Mouse (Mus musculus) heart, postnatal 0 days (tissue): ENCODE results near the gene Oit3.

Experiments used
- CTCF ChIP-seq: IDR thresholded peaks from 2 replicates; pipeline ENCODE4 v1.5.1; 2016; ENCODE audit warnings: antibody characterized with exemption, control low read depth, low read depth
- EP300 ChIP-seq: IDR thresholded peaks from 2 replicates; pipeline ENCODE4 v1.6.1; 2016; ENCODE audit warnings: antibody characterized with exemption, low read depth

- TF ChIP-seq CTCF (no peak), EP300 (no peak)
These were observed 61.2 kb downstream of the Oit3 start for GRCm38 (mm10) chr10:59380411-59380821.
